Mouse (Mus musculus) 416B (cell line): ENCODE data around the gene Gkn1.
A peak's percentile ranks its signal among the peaks of the same experiment; 100 is the strongest.

Source experiments
- DNase-seq: peaks from one replicate; pipeline ENCODE4 v3.0.0; 2011; ENCODE audit warnings: low read depth

Gkn1 gene

DNA sequence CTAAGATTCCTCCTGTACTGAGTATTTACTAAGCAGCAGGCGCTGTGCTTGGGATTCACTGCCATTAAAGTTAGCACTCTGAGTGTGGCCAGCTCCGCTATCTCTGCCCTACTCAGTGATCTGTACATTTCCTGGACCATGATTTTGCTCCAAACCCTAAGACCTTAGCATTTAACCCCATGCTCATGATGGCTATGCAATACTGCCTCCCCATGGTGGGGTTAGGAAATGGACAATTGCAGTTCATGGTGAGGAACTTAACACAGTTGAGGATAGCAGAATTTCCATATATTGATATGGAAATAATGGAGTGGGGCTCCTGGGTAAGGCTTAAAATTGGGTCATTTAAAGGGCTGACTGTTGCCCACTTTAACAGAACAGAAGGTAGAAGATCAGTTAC lies 27.4 kb downstream of the Gkn1 start:
- peak; percentile 59 for DNase-seq

- DNase-seq = no peak
Measured at GRCm38 (mm10) chr6:87318651-87319050, 32.1 kb downstream of the Gkn1 start.

- DNase-seq = no peak
Measured at GRCm38 (mm10) chr6:87316966-87317365, 33.8 kb downstream of the Gkn1 start.

DNA sequence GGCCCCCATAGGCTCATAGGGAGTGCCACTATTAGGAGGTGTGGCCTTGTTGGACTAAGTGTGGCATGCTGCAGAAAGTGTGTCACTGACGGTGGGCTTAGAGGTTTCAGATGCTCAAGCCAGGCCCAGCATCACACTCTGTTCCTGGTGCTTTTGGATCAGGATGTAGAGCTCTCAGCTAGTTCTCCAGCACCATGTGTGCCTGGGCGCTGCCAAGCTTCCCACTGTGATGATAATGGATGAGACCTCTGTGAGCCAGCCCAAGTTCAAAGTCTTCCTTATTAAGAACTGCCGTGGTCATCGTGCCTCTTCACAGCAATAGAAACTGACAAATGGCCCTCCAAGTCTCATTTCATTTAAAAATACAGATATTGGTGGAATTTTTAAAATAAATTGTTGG lies 38.0 kb downstream of the Gkn1 start:
- no peak for DNase-seq

- no peak for DNase-seq
Measured at GRCm38 (mm10) chr6:87304486-87304885, 46.3 kb downstream of the Gkn1 start.

- no peak for DNase-seq
Measured at GRCm38 (mm10) chr6:87302746-87303145, 48.0 kb downstream of the Gkn1 start.

GRCm38 (mm10) chr6:87301991-87302390 lies 48.8 kb downstream of the Gkn1 start:
- DNase-seq = no peak
